Mouse (Mus musculus): ENCODE results near the gene Oser1. TPM values are rescaled to one million over a fixed set of nuclear protein-coding genes. Genes with fewer than 3 reads are reported as not detected.

Oser1 gene
- polyA plus RNA-seq, 1 experiment from 2014 or later: 77.3 TPM

DNA sequence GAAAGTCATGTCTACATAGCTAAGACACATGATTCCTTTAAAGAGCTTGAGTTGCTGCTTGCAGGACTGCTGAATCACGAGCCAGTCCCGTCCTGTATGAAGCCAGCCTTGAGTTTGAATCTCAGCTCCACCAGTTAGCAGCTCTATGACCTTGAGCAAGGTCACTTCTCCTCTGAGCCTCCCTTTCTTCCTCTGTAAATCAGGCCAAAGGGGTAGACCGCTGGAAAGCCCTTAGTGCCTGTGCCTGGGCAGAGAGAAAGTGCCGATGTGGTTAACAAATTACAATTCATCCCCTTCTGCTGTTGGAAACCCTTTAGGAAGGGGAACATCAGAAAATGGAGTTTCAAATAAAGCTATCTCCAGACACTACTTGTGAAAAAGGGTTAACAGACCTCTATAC lies 13.3 kb upstream of the Oser1 start:
- H3K27me3 ChIP-seq (replicated peaks; ENCODE audit: control insufficient read depth, insufficient read depth, low read length): no peaks in the 10 kb centered on the region
- no peaks in the 10 kb centered on the region for H3K9me3 ChIP-seq (ENCODE audit: control insufficient read depth, low read length)
- H3K27ac ChIP-seq (ENCODE audit: low read length): no peak overlapping the region
- 33% methylated on average over 4 of the region's 4 CpGs for WGBS
- H3K4me1 ChIP-seq (replicated peaks; ENCODE audit: control insufficient read depth, insufficient read depth, low read length): peaks cover 21% of the 10 kb centered on the region
- peak; percentile 22; the same call in 1 of the 2 replicates for ATAC-seq
- no peaks in the 10 kb centered on the region for H3K36me3 ChIP-seq (ENCODE audit: control insufficient read depth, insufficient read depth)
- H3K4me3 ChIP-seq (replicated peaks; ENCODE audit: low read length): peak overlapping the region; percentile 83
- peak overlapping the region; percentile 89 for H3K9ac ChIP-seq (replicated peaks; ENCODE audit: low read depth, low read length)
- peak overlapping the region; percentile 74 for H3K4me2 ChIP-seq (ENCODE audit: low read length)

DNA sequence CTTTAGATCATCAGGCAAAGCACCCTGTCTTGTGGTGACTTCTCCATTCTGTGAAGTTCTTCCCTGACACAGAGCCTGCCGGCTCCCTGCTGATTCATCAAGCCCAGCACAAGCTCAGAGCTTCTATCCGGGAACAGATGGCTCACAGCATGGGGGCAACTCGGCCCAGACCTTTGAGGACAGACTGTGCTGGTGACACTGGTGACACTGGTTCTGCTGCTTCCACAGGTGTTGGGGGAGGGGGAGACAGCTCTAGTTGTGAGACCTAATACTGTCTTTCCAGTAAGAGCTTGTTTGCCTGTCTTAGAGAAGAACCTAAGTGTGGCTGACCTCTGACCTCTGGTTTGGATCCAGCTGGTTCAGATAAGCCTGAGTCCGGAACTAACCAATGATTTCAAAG lies 9.5 kb upstream of the Oser1 start:
- H3K4me1 ChIP-seq (replicated peaks; ENCODE audit: control insufficient read depth, insufficient read depth, low read length): peaks cover 4% of the 10 kb centered on the region; the same call in 1 of the 2 replicates
- H3K4me2 ChIP-seq (ENCODE audit: low read length): no peak overlapping the region
- H3K4me3 ChIP-seq (replicated peaks; ENCODE audit: low read length): no peak overlapping the region
- H3K27ac ChIP-seq (ENCODE audit: low read length): no peak overlapping the region
- H3K27me3 ChIP-seq (replicated peaks; ENCODE audit: control insufficient read depth, insufficient read depth, low read length): no peaks in the 10 kb centered on the region
- 29% methylated on average over 4 of the region's 4 CpGs for WGBS
- H3K36me3 ChIP-seq (ENCODE audit: control insufficient read depth, insufficient read depth): no peaks in the 10 kb centered on the region
- H3K9ac ChIP-seq (replicated peaks; ENCODE audit: low read depth, low read length): no peak overlapping the region
- no peaks in the 10 kb centered on the region for H3K9me3 ChIP-seq (ENCODE audit: control insufficient read depth, low read length)
- ATAC-seq: no peak

DNA sequence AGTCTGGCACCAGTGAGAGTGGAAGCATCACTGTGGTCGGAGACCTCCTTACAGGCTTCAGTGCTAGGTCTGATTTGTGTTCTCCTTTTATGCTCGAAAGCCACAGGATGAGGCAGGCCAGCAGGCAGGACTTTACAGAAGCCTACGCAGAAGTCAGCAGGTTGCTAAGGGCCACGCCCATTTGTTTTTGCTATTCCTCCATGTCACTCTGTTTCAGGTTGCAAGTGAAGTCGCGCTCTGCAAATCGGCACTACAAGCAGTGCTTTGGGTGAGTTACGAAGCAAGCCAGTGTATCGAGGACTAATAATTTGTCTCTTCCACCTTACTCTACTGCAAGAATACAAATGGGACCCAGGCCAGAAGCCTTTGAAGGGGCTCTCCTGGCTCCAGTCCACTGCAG lies 6.8 kb upstream of the Oser1 start:
- H3K4me1 ChIP-seq (replicated peaks; ENCODE audit: control insufficient read depth, insufficient read depth, low read length): no peaks in the 10 kb centered on the region
- H3K9ac ChIP-seq (replicated peaks; ENCODE audit: low read depth, low read length): no peak overlapping the region
- no peaks in the 10 kb centered on the region for H3K9me3 ChIP-seq (ENCODE audit: control insufficient read depth, low read length)
- no peak overlapping the region for H3K27ac ChIP-seq (ENCODE audit: low read length)
- H3K27me3 ChIP-seq (replicated peaks; ENCODE audit: control insufficient read depth, insufficient read depth, low read length): no peaks in the 10 kb centered on the region
- ATAC-seq: no peak
- 87% methylated on average over 9 of the region's 9 CpGs for WGBS
- no peaks in the 10 kb centered on the region for H3K36me3 ChIP-seq (ENCODE audit: control insufficient read depth, insufficient read depth)
- no peak overlapping the region for H3K4me2 ChIP-seq (ENCODE audit: low read length)
- no peak overlapping the region for H3K4me3 ChIP-seq (replicated peaks; ENCODE audit: low read length)

DNA sequence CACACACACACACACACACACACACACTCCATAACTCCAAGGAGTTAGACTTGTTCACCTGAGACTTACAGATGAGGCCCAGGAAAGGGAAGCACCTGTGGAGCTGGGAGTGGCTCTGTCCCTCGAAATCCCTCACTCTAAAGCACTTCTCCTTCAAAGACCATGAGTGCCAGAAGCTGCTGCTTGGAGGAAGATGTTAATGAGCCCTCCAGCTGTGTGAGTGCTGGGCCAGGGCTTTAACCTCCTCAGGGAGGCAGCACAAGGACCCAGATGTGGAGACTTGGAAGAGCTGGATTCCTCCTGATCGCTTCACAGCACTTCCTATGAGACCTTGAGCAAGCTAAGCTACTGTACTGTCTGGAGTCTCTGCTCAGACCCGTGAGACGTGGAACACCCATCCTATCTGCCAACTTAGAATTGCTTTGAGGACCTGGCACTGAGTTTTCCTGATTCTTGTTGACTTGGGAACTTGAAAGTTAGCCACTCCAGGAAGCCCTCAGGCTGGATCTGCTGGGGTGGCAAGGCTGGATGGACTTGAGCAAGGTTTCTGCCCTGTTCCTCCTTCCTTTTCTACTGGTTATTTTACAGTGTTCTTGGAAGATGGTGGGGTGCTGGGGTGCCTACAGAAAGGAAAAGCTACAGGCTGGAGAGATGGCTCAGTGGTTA lies 4.0 kb upstream of the Oser1 start:
- Histone ChIP-seq H3K9me3 (ENCODE audit: control insufficient read depth, low read length) (no peaks in the 10 kb centered on the region), H3K4me2 (ENCODE audit: low read length) (no peak overlapping the region), H3K27ac (ENCODE audit: low read length) (no peak overlapping the region), H3K4me3 (replicated peaks; ENCODE audit: low read length) (no peak overlapping the region), H3K36me3 (ENCODE audit: control insufficient read depth, insufficient read depth) (no peaks in the 10 kb centered on the region), H3K9ac (replicated peaks; ENCODE audit: low read depth, low read length) (no peak overlapping the region), H3K27me3 (replicated peaks; ENCODE audit: control insufficient read depth, insufficient read depth, low read length) (no peaks in the 10 kb centered on the region), H3K4me1 (replicated peaks; ENCODE audit: control insufficient read depth, insufficient read depth, low read length) (no peaks in the 10 kb centered on the region)
- WGBS: 52% methylated on average over 4 of the region's 4 CpGs
- ATAC-seq: no peak

DNA sequence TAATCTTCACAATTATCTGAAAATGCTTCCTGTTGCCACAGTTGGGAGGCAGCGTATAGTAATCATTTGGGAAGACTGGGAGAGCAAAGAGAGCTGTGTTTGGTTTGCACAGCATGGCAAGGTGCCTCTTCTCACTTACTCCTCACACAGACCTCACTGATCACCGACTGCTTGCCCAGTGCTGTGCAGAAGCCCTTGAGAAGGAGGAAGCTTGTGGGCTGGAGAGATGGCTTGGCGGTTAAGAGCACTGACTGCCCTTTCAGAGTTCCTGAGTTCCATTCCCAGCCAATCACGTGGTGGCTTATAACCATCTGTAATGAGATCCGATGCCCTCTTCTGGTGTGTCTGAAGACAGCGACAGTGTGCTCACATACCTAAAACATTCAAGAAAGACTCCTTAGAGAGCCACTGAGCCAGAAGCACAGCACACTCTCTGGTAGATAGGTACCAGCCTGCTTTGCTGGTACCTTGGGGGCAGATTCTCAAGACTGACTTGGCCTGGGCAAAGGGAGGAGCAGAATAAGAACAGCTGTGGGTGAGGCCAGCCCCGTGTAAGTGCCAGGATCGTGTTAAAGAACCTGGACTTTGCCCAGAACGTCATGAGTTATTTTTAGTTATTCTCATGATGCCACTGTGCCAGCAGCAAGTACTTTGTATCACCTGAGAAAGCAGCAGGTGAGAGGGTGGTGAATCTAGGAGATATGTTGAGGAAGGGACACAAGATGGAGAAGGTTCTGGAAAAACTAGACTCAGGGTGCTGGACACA lies 1.4 kb downstream of the Oser1 start:
- Histone ChIP-seq H3K4me1 (replicated peaks; ENCODE audit: control insufficient read depth, insufficient read depth, low read length) (peaks cover 21% of the 10 kb centered on the region), H3K4me2 (ENCODE audit: low read length) (no peak overlapping the region), H3K27ac (ENCODE audit: low read length) (no peak overlapping the region), H3K9me3 (ENCODE audit: control insufficient read depth, low read length) (no peaks in the 10 kb centered on the region), H3K36me3 (ENCODE audit: control insufficient read depth, insufficient read depth) (no peaks in the 10 kb centered on the region; the same call in 1 of the 2 replicates), H3K9ac (replicated peaks; ENCODE audit: low read depth, low read length) (no peak overlapping the region), H3K27me3 (replicated peaks; ENCODE audit: control insufficient read depth, insufficient read depth, low read length) (no peaks in the 10 kb centered on the region), H3K4me3 (replicated peaks; ENCODE audit: low read length) (no peak overlapping the region)
- no peak for ATAC-seq
- WGBS: 86% methylated on average over 9 of the region's 9 CpGs

DNA sequence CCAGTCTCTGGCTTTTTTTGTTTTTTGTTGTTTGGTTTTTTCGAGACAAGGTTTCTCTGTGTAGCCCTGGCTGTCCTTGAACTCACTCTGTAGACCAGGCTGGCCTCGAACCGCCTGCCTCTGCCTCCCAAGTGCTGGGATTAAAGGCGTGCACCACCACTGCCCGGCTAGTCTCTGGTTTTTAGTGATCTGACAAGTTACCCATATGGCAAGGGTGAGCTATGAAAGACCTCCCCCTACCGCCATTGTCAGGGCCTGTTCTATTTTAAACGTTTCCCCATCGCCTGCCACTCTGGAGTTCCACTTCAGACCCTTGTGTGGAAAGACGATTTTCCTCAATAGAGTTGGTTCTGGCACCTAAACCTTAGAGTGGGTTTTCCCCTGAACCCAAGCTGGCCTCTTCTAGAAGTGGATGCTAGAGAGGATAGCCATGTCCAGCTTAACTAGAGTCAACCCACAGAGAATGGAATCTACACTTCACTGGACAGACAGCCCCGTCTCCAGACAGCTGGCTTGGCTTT lies 4.1 kb downstream of the Oser1 start:
- H3K4me1 ChIP-seq (replicated peaks; ENCODE audit: control insufficient read depth, insufficient read depth, low read length): peaks cover 28% of the 10 kb centered on the region
- H3K9ac ChIP-seq (replicated peaks; ENCODE audit: low read depth, low read length): peak overlapping the region; percentile 79
- H3K27ac ChIP-seq (ENCODE audit: low read length): no peak overlapping the region
- no peaks in the 10 kb centered on the region for H3K9me3 ChIP-seq (ENCODE audit: control insufficient read depth, low read length)
- no peaks in the 10 kb centered on the region for H3K27me3 ChIP-seq (replicated peaks; ENCODE audit: control insufficient read depth, insufficient read depth, low read length)
- peak overlapping the region; percentile 94 for H3K4me3 ChIP-seq (replicated peaks; ENCODE audit: low read length)
- no peak for ATAC-seq
- WGBS: 31% methylated on average over 10 of the region's 10 CpGs
- H3K36me3 ChIP-seq (ENCODE audit: control insufficient read depth, insufficient read depth): no peaks in the 10 kb centered on the region; the same call in 1 of the 2 replicates
- peak overlapping the region; percentile 82 for H3K4me2 ChIP-seq (ENCODE audit: low read length)

DNA sequence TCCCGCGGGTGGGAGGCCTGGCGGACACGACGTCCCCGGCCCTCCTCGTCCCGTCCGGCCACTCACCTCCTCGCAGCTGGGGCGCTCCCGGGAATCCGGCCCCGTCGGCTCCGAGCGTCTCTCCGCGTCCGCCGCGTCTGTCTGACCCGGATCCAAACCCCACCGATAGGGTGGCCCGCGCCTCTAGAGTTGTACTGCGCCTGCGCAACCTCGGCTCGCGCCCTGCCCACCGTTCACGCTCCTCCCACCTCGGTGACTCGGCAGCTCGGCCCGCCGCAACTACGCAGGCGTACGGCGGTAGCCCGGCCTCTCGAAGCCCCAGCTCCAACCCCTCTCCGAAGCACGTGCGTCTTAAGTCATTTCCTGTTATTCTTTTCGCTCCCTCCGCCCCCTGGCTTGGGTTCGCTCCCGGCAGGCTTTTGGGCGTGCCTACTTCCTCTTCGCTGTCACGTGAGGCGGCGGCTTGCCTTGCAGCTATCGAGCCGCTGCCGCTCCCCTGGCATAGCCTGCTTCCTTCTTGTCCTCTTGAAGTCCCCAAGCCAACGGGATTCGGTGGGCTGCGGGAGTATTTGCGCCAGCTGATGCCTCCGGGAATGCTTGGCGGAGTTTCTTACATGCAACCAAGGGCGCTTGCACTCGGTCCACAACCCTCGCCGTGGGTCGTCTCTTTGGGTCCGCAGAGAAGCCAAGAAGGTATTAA lies 5.0 kb downstream of the Oser1 start:
- under 1% methylated on average over 71 of the region's 71 CpGs for WGBS
- Histone ChIP-seq H3K27ac (ENCODE audit: low read length) (peak overlapping the region; percentile 88), H3K9ac (replicated peaks; ENCODE audit: low read depth, low read length) (peak overlapping the region; percentile 85)

DNA sequence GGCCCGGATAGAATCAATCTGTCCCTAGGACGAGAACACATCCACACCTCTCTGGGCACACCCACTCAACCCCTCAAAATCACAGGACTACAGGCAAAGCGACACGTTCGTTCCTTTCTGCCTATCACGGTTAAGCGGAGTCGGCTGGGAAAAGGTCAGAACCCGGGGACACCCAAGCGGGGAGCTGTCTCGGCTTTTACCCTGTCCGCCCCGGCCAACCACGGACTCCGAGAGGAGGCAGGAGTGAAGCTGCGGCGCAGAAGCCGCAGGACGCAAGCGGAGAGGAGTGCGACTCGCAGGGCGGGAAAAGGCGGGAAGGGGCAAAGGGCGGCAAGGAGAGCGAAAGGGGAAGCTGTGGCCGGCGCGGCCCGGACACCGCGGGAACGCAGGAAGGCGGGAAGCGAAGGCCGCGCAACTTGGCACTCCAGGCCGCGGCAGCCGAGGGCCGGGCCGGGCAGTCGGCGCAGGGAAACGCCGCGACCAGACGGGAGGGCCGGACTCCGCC lies 5.6 kb downstream of the Oser1 start:
- Histone ChIP-seq H3K4me2 (ENCODE audit: low read length) (peak overlapping the region; percentile 68), H3K27ac (ENCODE audit: low read length) (peak overlapping the region; percentile 11; the same call in 1 of the 2 replicates), H3K9ac (replicated peaks; ENCODE audit: low read depth, low read length) (peak overlapping the region; percentile 85), H3K9me3 (ENCODE audit: control insufficient read depth, low read length) (no peaks in the 10 kb centered on the region), H3K4me3 (replicated peaks; ENCODE audit: low read length) (peak overlapping the region; percentile 94), H3K4me1 (replicated peaks; ENCODE audit: control insufficient read depth, insufficient read depth, low read length) (peaks cover 28% of the 10 kb centered on the region), H3K36me3 (ENCODE audit: control insufficient read depth, insufficient read depth) (peaks cover 3% of the 10 kb centered on the region), H3K27me3 (replicated peaks; ENCODE audit: control insufficient read depth, insufficient read depth, low read length) (no peaks in the 10 kb centered on the region)
- peak; percentile 37 for ATAC-seq
- WGBS: under 1% methylated on average over 50 of the region's 50 CpGs

More for the DNA sequence above, 5.0 kb downstream of the Oser1 start:
- Histone ChIP-seq H3K4me2 (ENCODE audit: low read length) (peak overlapping the region; percentile 82), H3K4me3 (replicated peaks; ENCODE audit: low read length) (peak overlapping the region; percentile 94), H3K4me1 (replicated peaks; ENCODE audit: control insufficient read depth, insufficient read depth, low read length) (peaks cover 28% of the 10 kb centered on the region), H3K36me3 (ENCODE audit: control insufficient read depth, insufficient read depth) (peaks cover 3% of the 10 kb centered on the region), H3K9me3 (ENCODE audit: control insufficient read depth, low read length) (no peaks in the 10 kb centered on the region), H3K27me3 (replicated peaks; ENCODE audit: control insufficient read depth, insufficient read depth, low read length) (no peaks in the 10 kb centered on the region)
- peak; percentile 100 for ATAC-seq

DNA sequence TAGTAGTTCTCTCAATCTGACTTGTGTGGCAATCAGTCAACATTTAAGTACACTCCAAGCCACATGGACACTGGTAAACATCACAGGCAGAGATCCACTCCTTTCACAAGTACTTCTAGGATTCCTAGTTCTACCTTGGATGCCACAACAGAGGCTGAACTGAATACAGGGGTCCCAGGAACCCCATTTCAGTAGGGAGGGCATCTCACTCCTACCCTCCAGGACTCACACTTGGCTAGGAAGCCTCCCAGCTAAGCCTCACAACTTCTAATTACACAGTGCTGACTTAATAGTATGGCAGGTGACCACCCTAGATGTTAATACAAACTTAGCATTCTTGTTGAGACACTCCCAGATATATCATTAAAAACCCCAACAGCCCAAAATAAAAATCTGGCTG lies 6.7 kb downstream of the Oser1 start:
- ATAC-seq: no peak
- Histone ChIP-seq H3K9me3 (ENCODE audit: control insufficient read depth, low read length) (no peaks in the 10 kb centered on the region), H3K36me3 (ENCODE audit: control insufficient read depth, insufficient read depth) (peaks cover 3% of the 10 kb centered on the region), H3K27ac (ENCODE audit: low read length) (no peak overlapping the region), H3K9ac (replicated peaks; ENCODE audit: low read depth, low read length) (no peak overlapping the region), H3K27me3 (replicated peaks; ENCODE audit: control insufficient read depth, insufficient read depth, low read length) (no peaks in the 10 kb centered on the region), H3K4me1 (replicated peaks; ENCODE audit: control insufficient read depth, insufficient read depth, low read length) (peaks cover 28% of the 10 kb centered on the region), H3K4me2 (ENCODE audit: low read length) (peak overlapping the region; percentile 68), H3K4me3 (replicated peaks; ENCODE audit: low read length) (no peak overlapping the region; the same call in none of the 2 replicates)
